Mouse (Mus musculus) C2C12 (cell line): ENCODE results near the gene Timm10.

Experiments used
- CEBPB ChIP-seq: IDR thresholded peaks from one replicate; pipeline ENCODE4 v1.6.1; 2011; ENCODE audit warnings: low read depth, mild to moderate bottlenecking, control low read depth, moderate library complexity
- CTCF ChIP-seq: IDR thresholded peaks from one replicate; pipeline ENCODE4 v1.5.1; 2011; ENCODE audit not compliant: control insufficient read depth, insufficient read depth, insufficient read length
- FOSL1 ChIP-seq: IDR thresholded peaks from one replicate; pipeline ENCODE4 v1.8.0; 2011; ENCODE audit warnings: mild to moderate bottlenecking, low read length; ENCODE audit not compliant: poor library complexity, insufficient read depth, severe bottlenecking
- MAX ChIP-seq: IDR thresholded peaks from one replicate; pipeline ENCODE4 v1.6.1; 2011; ENCODE audit warnings: mild to moderate bottlenecking, control low read depth
- MYOD1 ChIP-seq: IDR thresholded peaks from one replicate; pipeline ENCODE4 v1.6.1; 2011; ENCODE audit warnings: low read depth; ENCODE audit not compliant: control insufficient read depth, insufficient read length
- MYOG ChIP-seq: IDR thresholded peaks from one replicate; pipeline ENCODE4 v1.6.1; 2011; ENCODE audit not compliant: control insufficient read depth, insufficient read length; ENCODE audit errors: extremely low read depth
- USF1 ChIP-seq: IDR thresholded peaks from one replicate; pipeline ENCODE4 v1.6.1; 2011; ENCODE audit warnings: low read depth, mild to moderate bottlenecking, control low read depth, moderate library complexity

GRCm38 (mm10) chr2:84831666-84832391, 5.0 kb downstream of the Timm10 start:
- TF ChIP-seq MAX (no peak), CTCF (peak; percentile 61), MYOG (no peak), USF1 (no peak), MYOD1 (peak; percentile 2), CEBPB (no peak), FOSL1 (no peak)
